Mouse (Mus musculus) neural tube, embryonic 14.5 days (tissue): Measurements from ENCODE around the gene Gnat1. TPM values are rescaled to one million over a fixed set of nuclear protein-coding genes. Genes with fewer than 3 reads are reported as not detected.

Experiments
- ATAC-seq: fragments of 200-750 bp; cut with Nextera tagmentation; 2 replicates; pipeline ENCODE4 v1.8.0; 2017; ENCODE audit warnings: low read depth, mild to moderate bottlenecking, moderate TSS enrichment, moderate library complexity
- H3K27ac ChIP-seq: fragments of 300-500 bp; sonication (generic); 2 replicates; pipeline ENCODE4 v1.5.1; 2014; ENCODE audit warnings: low read depth, mild to moderate bottlenecking, control low read depth, low read length, moderate library complexity, mixed read lengths
- H3K27me3 ChIP-seq: fragments of 300-500 bp; sonication (generic); 2 replicates; pipeline ENCODE4 v1.6.1; 2014; ENCODE audit warnings: low read length; ENCODE audit not compliant: control insufficient read depth, insufficient read depth
- H3K36me3 ChIP-seq: fragments of 300-500 bp; sonication (generic); 2 replicates; pipeline ENCODE4 v1.6.1; 2014; ENCODE audit warnings: low read length, mixed read lengths; ENCODE audit not compliant: control insufficient read depth, insufficient read depth
- H3K4me1 ChIP-seq: fragments of 300-500 bp; sonication (generic); 2 replicates; pipeline ENCODE4 v1.6.1; 2014; ENCODE audit warnings: low read length; ENCODE audit not compliant: control insufficient read depth, insufficient read depth
- H3K4me2 ChIP-seq: fragments of 300-500 bp; sonication (generic); 2 replicates; pipeline ENCODE4 v1.6.1; 2014; ENCODE audit warnings: mild to moderate bottlenecking, low read depth, low read length, control low read depth
- H3K4me3 ChIP-seq: fragments of 300-500 bp; sonication (generic); 2 replicates; pipeline ENCODE4 v1.5.1; 2014; ENCODE audit warnings: low read depth, low read length, control low read depth, mixed read lengths
- H3K9ac ChIP-seq: fragments of 300-500 bp; sonication (generic); replicated peaks from 2 replicates; pipeline ENCODE4 v1.6.1; 2014; ENCODE audit warnings: low read depth, mild to moderate bottlenecking, control low read depth, low read length, mixed read lengths
- H3K9me3 ChIP-seq: fragments of 300-500 bp; sonication (generic); 2 replicates; pipeline ENCODE4 v1.6.1; 2016; ENCODE audit warnings: low read length; ENCODE audit not compliant: control insufficient read depth
- WGBS: fragments of 180-500 bp; shearing (Covaris S2); extraction: QIAGEN DNeasy Blood & Tissue Kit; methylation state at CpG from one replicate; pipeline ENCODE4 v1.1.7; 2014; 5-methylcytosine and 5-hydroxymethylcytosine counted together
- polyA plus RNA-seq: library from polyadenylated mRNA; unstranded; fragments of >200 nt; fragmentation: Nextera tagmentation; extraction: Ambion mirVana; gene quantifications from 2 replicates; pipeline ENCODE4 v1.2.1, GENCODE M21; 2014

The Gnat1 gene
- polyA plus RNA-seq, 1 experiment from 2014 or later: 2.7 TPM

DNA sequence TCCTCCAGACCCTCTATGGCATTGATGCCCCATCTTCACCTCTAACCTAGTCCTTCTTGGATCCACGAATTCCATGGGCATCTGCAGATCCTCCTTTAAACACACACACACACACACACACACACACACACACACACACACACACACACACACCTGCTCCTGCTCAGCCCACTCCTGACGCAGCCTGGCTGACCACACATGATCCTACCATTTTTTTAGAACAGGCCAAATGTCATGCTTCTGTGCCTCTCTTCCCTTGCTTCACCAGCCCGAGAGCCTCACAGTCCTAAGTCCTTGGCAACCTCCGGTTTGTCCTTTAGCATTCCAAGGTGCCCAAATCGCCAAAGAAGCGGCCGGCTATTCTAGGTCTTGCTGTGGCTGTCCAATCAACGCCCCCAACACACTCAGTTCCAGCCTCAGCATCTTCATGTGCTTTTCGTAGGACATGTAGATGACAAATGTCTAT, 10.0 kb downstream of the Gnat1 start, which contains the start of gene Slc38a3:
Gene Slc38a3 (minus strand): TSS at position 51 of the 466 bp plus-strand sequence.
- Histone ChIP-seq H3K4me2 (no peak within 1 kb of the TSS), H3K27me3 (peaks cover 17% of the 10 kb centered on the region), H3K9me3 (no peaks in the 10 kb centered on the region), H3K36me3 (no peaks in the 10 kb centered on the region), H3K9ac (no peak within 1 kb of the TSS), H3K27ac (no peak within 1 kb of the TSS), H3K4me1 (peaks cover 15% of the 10 kb centered on the region; the same call in 1 of the 2 replicates), H3K4me3 (no peak within 1 kb of the TSS)
- 89% methylated on average over 9 of the region's 9 CpGs for WGBS
- no peak for ATAC-seq

DNA sequence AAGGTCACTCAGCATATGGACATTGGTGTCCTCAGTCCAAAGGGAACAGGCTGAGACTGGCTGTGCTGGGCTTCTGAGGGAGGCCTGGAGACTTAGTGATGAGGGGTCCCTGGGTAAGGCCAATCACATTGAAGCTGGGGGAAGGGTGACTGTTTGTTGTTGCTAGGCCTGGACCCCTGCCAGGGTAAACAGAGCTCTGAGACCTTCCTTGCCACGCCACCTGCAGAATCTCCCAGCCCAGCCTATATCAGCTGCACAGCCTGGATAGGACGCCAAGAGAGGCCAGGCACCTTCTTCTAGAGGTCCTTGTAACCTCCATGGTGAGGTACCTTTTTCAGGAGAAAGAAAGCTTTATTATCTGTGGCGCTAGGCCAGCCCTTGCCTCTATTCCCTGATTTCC, 10.6 kb downstream of the Gnat1 start:
- H3K4me1 ChIP-seq: peaks cover 15% of the 10 kb centered on the region; the same call in 1 of the 2 replicates

DNA sequence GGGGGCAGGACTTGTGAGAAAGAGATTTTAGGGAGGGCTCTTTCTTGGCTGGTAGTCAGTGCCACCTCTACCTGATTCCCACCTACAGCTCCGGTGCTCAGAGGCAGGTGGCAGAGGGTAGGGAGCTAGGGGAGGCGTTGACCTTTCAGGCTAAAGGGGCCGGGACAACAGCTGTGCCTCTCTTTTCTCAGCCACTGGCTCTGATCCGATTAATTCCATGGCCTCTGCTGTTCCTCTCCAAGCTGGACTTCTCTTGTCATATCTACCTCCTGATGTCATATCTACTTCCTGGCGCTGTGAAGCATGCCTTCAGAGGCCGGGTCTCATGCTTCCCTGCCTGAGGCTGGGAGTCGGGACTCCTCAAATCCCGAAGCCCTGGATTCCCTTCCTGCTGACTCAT, 11.5 kb downstream of the Gnat1 start:
- H3K4me2 ChIP-seq: no peak overlapping the region

More for the DNA sequence above, 10.6 kb downstream of the Gnat1 start:
- Histone ChIP-seq H3K9ac (no peak overlapping the region), H3K4me2 (no peak overlapping the region), H3K27me3 (peaks cover 17% of the 10 kb centered on the region), H3K9me3 (no peaks in the 10 kb centered on the region), H3K36me3 (no peaks in the 10 kb centered on the region), H3K27ac (no peak overlapping the region), H3K4me3 (no peak overlapping the region)
- ATAC-seq: no peak
- 64% methylated on average over 3 of the region's 3 CpGs for WGBS

GRCm38 (mm10) chr9:107667219-107667618, 12.3 kb downstream of the Gnat1 start:
- Histone ChIP-seq H3K9me3 (no peaks in the 10 kb centered on the region), H3K27me3 (peaks cover 17% of the 10 kb centered on the region), H3K36me3 (no peaks in the 10 kb centered on the region), H3K27ac (no peak overlapping the region), H3K4me1 (peaks cover 20% of the 10 kb centered on the region; the same call in 1 of the 2 replicates), H3K4me2 (peak overlapping the region; percentile 50), H3K9ac (peak overlapping the region; percentile 41; the same call in 1 of the 2 replicates), H3K4me3 (peak overlapping the region; percentile 27)
- 0% methylated on average over 24 of the region's 24 CpGs for WGBS
- peak; percentile 87 for ATAC-seq

More for the DNA sequence above, 11.5 kb downstream of the Gnat1 start:
- H3K4me1 ChIP-seq: peaks cover 20% of the 10 kb centered on the region; the same call in 1 of the 2 replicates
- H3K36me3 ChIP-seq: no peaks in the 10 kb centered on the region
- H3K27me3 ChIP-seq: peaks cover 17% of the 10 kb centered on the region
- no peak overlapping the region for H3K27ac ChIP-seq
- no peak for ATAC-seq
- 43% methylated on average over 8 of the region's 8 CpGs for WGBS
- no peak overlapping the region; the same call in 1 of the 2 replicates for H3K4me3 ChIP-seq
- H3K9me3 ChIP-seq: no peaks in the 10 kb centered on the region
- H3K9ac ChIP-seq: 0 out of 2 replicates have a peak overlapping the region, but pooled peaks have one; percentile 11

DNA sequence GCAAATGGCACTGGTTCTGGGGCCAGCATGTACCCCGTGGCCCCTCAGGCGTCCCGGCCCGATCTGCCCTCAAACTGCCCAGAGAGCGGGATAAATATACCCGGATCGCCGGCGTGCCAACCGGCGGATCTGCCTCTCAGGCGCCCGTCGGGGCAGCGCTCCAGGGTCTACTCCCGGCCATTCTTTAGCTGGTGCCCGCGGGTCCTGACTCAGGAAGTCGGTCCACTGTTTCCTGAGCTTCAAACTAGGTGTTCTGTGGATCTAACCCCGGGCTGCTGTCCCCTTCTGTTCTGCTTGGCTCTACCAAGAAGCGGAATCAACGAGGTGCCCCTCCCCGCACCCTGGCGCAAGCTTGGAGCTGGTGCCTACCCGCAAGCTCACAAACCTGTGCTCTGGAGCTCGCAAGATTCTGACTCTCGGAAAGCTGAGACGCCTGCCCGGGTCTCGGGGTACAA, 12.7 kb downstream of the Gnat1 start:
- ATAC-seq: no peak
- no peaks in the 10 kb centered on the region for H3K36me3 ChIP-seq
- H3K9me3 ChIP-seq: no peaks in the 10 kb centered on the region
- H3K27ac ChIP-seq: no peak overlapping the region
- peaks cover 20% of the 10 kb centered on the region; the same call in 1 of the 2 replicates for H3K4me1 ChIP-seq
- peaks cover 17% of the 10 kb centered on the region for H3K27me3 ChIP-seq
- peak overlapping the region; percentile 27 for H3K4me3 ChIP-seq
- 1% methylated on average over 30 of the region's 30 CpGs for WGBS
- H3K9ac ChIP-seq: peak overlapping the region; percentile 41; the same call in 1 of the 2 replicates
- H3K4me2 ChIP-seq: peak overlapping the region; percentile 50

- Histone ChIP-seq H3K4me3 (no peak overlapping the region), H3K27me3 (peaks cover 17% of the 10 kb centered on the region), H3K9me3 (no peaks in the 10 kb centered on the region), H3K4me2 (peak overlapping the region; percentile 50; the same call in 1 of the 2 replicates), H3K4me1 (peaks cover 24% of the 10 kb centered on the region), H3K9ac (no peak overlapping the region), H3K27ac (no peak overlapping the region), H3K36me3 (no peaks in the 10 kb centered on the region)
- ATAC-seq: no peak
- WGBS: 84% methylated on average over 7 of the region's 7 CpGs
Observed at GRCm38 (mm10) chr9:107665308-107665707, 14.2 kb downstream of the Gnat1 start.

- 48% methylated on average over 9 of the region's 9 CpGs for WGBS
- ATAC-seq: no peak
- Histone ChIP-seq H3K9me3 (no peaks in the 10 kb centered on the region), H3K36me3 (no peaks in the 10 kb centered on the region), H3K4me3 (no peak overlapping the region), H3K27me3 (peaks cover 17% of the 10 kb centered on the region), H3K4me2 (no peak overlapping the region), H3K4me1 (peaks cover 24% of the 10 kb centered on the region), H3K9ac (no peak overlapping the region), H3K27ac (peak overlapping the region; percentile 22; the same call in 1 of the 2 replicates)
Observed at GRCm38 (mm10) chr9:107663525-107663924, 16.0 kb downstream of the Gnat1 start.

DNA sequence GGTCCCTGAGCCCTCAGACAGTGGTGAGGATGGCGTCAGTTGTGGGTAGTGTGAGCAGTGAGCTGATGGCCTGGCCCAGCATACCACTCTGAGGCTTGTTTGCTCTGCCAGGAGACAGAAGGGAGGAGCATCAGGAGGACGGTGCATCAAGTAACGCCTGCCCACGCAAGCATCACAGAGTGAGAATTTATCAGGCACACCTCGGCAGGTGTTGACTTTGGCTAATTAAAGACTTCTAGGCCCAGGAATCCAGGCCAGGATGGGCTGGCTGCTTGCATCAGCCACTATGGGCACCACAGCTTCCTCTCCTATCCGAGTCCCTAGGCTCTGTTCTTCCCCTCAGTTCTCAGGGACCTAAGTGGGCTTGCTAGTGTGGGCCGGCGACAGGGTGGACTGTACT, 17.2 kb downstream of the Gnat1 start:
- Histone ChIP-seq H3K36me3 (no peaks in the 10 kb centered on the region), H3K4me1 (peaks cover 20% of the 10 kb centered on the region), H3K9ac (no peak overlapping the region), H3K4me2 (no peak overlapping the region), H3K9me3 (no peaks in the 10 kb centered on the region), H3K27ac (no peak overlapping the region), H3K27me3 (peaks cover 17% of the 10 kb centered on the region), H3K4me3 (no peak overlapping the region)
- no peak for ATAC-seq
- WGBS: 88% methylated on average over 8 of the region's 8 CpGs

GRCm38 (mm10) chr9:107660777-107661176, 18.7 kb downstream of the Gnat1 start:
- no peak for ATAC-seq
- no peak overlapping the region for H3K27ac ChIP-seq
- H3K4me1 ChIP-seq: peaks cover 8% of the 10 kb centered on the region
- 44% methylated on average over 3 of the region's 3 CpGs for WGBS
- H3K4me2 ChIP-seq: no peak overlapping the region
- H3K9me3 ChIP-seq: no peaks in the 10 kb centered on the region
- peaks cover 7% of the 10 kb centered on the region for H3K27me3 ChIP-seq
- H3K9ac ChIP-seq: no peak overlapping the region
- H3K36me3 ChIP-seq: no peaks in the 10 kb centered on the region
- H3K4me3 ChIP-seq: no peak overlapping the region
